Mouse (Mus musculus) testis, adult 2 months (tissue): ENCODE measurements at regions not wholly inside any gene's neighbourhood (a gene's known extent, or its start where the extent isn't known, plus 50 kb on each side); places are given as distances from the start of the nearest gene placed in this dataset.

Experiments used
- CTCF ChIP-seq: fragments of 200-500 bp; IDR thresholded peaks from 2 replicates; pipeline ENCODE4 v1.5.1; 2012; ENCODE audit warnings: low read depth, mild to moderate bottlenecking, inconsistent platforms, low read length, moderate library complexity; ENCODE audit not compliant: control insufficient read depth, insufficient read depth, insufficient replicate concordance
- POLR2A ChIP-seq: fragments of 200-500 bp; IDR thresholded peaks from 2 replicates; pipeline ENCODE4 v1.6.1; 2012; ENCODE audit warnings: low read depth, mild to moderate bottlenecking, inconsistent platforms, low read length, moderate library complexity; ENCODE audit not compliant: control insufficient read depth

DNA sequence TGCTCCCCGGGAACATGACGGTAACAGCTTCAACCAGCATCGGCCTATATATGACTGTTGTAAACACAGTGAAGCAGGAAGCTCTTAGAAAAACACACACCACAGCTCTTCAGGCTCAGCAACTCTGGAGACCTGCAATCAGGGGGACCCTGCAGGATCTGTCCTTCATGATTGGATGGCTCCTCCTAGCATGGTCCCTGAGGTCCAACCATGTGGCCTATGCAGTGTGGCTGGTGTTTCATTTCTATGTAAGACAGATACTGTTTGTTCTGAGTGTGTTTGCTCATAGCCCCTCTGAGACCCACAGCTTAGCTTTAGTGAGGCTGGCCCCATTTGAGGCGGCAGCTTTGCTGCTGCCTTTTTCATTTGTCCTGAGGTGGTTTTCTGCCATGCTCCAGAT is 68.8 kb upstream of the Lrpap1 start:
- TF ChIP-seq CTCF (no peak), POLR2A (no peak)
